Mouse (Mus musculus) gastrocnemius, postnatal 10 days (tissue): ENCODE data around the gene Zc2hc1b. TPM values are rescaled to one million over a fixed set of nuclear protein-coding genes. Genes with fewer than 3 reads are reported as not detected.

Experiments used
- DNase-seq: peaks from one replicate; pipeline ENCODE4 v3.0.0; 2021; ENCODE audit warnings: mixed read lengths
- total RNA-seq, 2 experiments: library from RNA; stranded (reverse); gene quantifications; 2 replicates each; pipeline ENCODE4 v1.2.3; 2021

Zc2hc1b gene
- total RNA-seq, 2 experiments from 2014 or later: not detected

DNA sequence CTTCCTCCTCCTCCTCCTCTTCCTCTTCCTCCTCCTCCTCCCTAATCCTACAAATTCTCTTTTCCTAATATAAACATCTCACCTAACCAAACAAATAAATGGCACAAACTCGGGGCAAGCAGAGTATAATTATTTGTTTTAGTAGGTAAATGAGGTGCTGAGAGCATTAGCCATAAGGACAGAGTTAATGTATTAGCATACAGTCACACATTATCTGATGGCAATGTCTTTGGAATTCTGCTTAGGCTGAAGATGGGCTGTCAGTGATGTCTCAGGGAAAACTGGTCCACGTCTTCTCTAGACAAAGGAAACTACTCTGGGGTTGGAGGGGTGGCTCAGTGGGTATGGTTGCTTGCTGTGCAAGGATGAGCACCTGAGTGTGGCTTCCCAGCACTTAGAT lies 6.4 kb downstream of the Zc2hc1b start:
- DNase-seq: no peak

- no peak for DNase-seq
Observed at GRCm38 (mm10) chr10:13170739-13171448, 6.9 kb downstream of the Zc2hc1b start.

- DNase-seq: no peak
Observed at GRCm38 (mm10) chr10:13168461-13168860, 9.4 kb downstream of the Zc2hc1b start.

DNA sequence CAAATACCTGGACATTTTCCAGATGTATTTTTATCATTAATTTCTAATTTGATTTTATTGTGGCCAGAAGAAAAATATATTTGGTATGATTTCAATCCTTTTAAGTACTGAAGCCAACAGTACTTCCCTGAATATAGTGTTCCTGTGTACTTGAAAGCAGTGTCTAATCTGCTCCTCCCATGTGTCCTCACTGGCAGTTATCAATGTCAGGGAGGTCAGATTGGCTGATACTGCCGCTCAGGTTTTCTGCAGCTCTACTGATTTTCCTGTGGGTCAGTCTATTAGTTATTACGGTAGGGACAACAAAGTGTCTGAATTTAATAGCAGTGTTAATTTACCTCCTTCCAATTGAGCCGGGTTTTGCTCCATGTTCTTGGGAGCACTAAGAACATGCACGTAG lies 15.8 kb downstream of the Zc2hc1b start:
- no peak for DNase-seq

- DNase-seq: no peak
Observed at GRCm38 (mm10) chr10:13160913-13161312, 16.9 kb downstream of the Zc2hc1b start.

GRCm38 (mm10) chr10:13155377-13155776 lies 22.4 kb downstream of the Zc2hc1b start:
- no peak for DNase-seq

DNA sequence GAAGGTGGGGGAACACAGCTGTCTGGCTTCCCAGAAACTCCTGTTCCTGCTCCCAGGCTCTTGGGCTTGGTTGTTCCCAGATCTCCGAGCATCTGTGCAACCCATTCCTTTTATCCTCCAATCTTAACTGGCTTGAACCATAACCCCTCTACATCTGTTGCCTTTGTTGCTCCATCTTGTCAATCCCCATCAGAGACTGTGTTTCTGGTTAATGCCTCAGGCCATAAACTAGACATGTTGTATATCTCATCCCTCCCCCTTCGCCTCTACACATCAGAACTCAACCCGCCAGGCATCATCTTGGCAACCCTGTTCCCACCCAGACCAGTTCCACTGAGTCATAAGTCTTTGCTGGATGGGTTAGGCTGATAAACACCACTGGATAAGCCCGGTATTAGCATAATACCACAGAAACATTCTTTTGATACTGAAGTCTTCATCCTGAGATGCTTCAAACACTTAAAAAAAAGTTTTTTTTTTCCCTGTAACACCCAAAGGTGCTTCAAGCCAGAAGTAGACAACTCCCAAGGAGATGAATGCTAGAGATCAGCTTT lies 24.9 kb downstream of the Zc2hc1b start:
- no peak for DNase-seq

- no peak for DNase-seq
Observed at GRCm38 (mm10) chr10:13151353-13151752, 26.5 kb downstream of the Zc2hc1b start.

- no peak for DNase-seq
Observed at GRCm38 (mm10) chr10:13150435-13150834, 27.4 kb downstream of the Zc2hc1b start.

- no peak for DNase-seq
Observed at GRCm38 (mm10) chr10:13140434-13140833, 37.4 kb downstream of the Zc2hc1b start.

DNA sequence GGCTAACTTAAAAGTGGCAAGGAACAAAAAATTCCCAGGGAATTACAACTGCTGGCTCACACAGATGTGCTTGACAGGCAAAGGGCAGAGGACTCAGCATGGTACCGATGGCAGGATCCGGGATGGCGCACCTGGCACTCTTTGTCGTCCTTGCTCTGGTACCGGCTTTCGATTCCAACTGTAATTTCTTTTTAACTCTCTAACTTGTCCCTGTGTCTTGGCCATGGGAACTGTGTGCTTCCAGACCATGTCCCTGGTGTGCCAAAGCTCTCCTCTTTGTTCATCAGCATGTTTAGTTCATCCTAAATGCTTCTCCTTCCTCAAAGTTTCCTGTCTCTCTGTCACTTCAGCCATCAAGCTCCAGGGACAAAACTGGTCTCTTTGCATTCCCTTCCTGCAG lies 39.9 kb downstream of the Zc2hc1b start:
- DNase-seq: no peak

GRCm38 (mm10) chr10:13135751-13136150 lies 42.1 kb downstream of the Zc2hc1b start:
- no peak for DNase-seq

DNA sequence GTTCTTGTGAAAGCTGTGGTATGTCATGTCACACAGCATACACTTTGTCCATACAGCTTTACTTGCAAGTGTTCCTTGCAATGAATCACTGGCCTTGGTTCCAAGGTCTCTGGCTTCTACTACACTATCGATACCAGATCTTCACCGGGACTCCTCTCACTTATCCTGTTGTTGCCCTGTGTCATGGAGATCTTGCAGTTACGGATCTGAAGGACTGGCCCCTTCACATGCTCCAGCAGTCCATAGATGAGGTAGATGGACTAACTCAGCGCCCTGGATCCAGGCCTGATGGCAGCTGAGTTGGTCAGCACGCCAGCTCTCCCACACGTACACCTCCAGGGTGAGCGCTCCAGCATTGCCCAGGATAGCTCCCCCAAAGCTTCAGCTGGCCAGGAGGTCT lies 42.5 kb downstream of the Zc2hc1b start:
- DNase-seq: no peak

DNA sequence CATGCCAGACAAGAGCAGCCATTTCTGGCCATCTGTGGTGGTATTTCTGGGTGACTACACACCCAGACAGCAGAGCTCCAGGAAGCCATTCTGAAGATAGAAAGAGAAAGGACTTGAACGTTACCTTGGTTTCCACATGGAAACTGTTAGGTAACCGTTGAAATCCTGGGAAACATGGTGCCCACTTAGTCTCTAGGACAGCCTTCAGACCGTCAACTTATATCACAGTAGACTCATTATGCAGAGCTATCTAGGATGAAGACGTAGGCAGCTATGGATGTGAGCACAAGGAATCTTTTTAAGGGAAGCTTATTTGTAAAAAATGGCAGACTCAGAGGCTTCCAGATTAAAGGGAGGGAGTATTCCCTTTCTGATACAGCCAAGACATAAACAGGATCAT lies 44.0 kb downstream of the Zc2hc1b start:
- DNase-seq: no peak

GRCm38 (mm10) chr10:13127946-13128345 lies 49.9 kb downstream of the Zc2hc1b start:
- DNase-seq: no peak

DNA sequence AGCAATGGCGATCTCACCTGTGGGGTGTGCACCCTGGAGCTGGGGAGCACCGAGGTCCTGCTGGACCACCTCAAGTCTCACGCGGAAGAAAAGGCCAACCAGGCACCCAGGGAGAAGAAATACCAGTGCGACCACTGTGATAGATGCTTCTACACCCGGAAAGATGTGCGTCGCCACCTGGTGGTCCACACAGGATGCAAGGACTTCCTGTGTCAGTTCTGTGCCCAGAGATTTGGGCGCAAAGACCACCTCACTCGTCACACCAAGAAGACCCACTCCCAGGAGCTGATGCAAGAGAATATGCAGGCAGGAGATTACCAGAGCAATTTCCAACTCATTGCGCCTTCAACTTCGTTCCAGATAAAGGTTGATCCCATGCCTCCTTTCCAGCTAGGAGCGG lies 50.5 kb downstream of the Zc2hc1b start:
- no peak for DNase-seq

DNA sequence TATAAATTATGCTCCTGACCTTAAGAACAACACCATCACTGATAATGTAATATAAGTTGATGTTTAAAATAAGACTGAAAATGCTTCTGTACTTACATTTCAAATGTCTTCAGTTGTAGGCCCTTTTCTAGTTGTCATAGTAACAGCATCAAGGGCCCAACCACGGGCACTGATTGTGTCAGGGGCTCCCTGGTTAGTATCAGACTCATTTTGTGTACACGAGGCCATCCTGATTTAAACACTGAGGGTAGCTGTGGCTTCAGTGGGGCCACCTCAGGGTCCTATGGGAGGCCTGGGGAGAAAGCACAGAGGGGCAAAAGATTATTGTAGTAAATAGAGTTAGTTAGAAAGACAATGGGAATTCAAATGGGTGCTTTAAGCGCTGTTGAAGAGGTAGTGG lies 52.0 kb downstream of the Zc2hc1b start:
- no peak for DNase-seq

GRCm38 (mm10) chr10:13119300-13119699 lies 58.5 kb downstream of the Zc2hc1b start:
- DNase-seq: no peak

GRCm38 (mm10) chr10:13118770-13119102 lies 59.1 kb downstream of the Zc2hc1b start:
- DNase-seq: no peak

- no peak for DNase-seq
Observed at GRCm38 (mm10) chr10:13118024-13118769, 59.6 kb downstream of the Zc2hc1b start.

GRCm38 (mm10) chr10:13116706-13117665 lies 60.8 kb downstream of the Zc2hc1b start:
- no peak for DNase-seq

DNA sequence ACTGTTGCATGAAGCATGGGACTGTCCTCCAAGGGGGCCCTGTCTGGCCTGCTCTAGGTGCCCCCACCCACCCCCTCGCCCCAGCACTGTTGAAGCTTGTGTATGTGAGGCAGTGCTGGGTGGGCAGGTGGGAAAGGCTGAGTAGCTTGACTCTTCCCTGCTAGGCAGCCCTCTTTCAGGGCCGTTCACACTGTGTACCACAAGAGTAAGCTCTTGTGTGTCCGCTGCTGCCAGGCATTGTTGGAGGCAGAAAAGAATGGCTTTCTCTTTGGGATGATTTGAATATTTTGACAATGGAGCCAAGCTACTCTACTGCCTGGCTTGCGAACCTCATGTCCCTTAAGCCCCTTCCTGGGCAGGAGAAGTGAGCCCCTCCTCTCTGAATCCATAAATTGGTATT lies 62.8 kb downstream of the Zc2hc1b start:
- DNase-seq: no peak

GRCm38 (mm10) chr10:13113641-13114040 lies 64.2 kb downstream of the Zc2hc1b start:
- DNase-seq: no peak
